Mouse (Mus musculus) hindbrain, embryonic 13.5 days (tissue): ENCODE results near the gene 1110051M20Rik. TPM values are rescaled to one million over a fixed set of nuclear protein-coding genes. Genes with fewer than 3 reads are reported as not detected.

Source experiments
- ATAC-seq: fragments of 200-750 bp; cut with Nextera tagmentation; 2 replicates; pipeline ENCODE4 v1.8.0; 2017; ENCODE audit warnings: moderate TSS enrichment; ENCODE audit not compliant: low FRiP score
- H3K27ac ChIP-seq: fragments of 300-500 bp; sonication (generic); 2 replicates; pipeline ENCODE4 v1.5.1; 2015; ENCODE audit warnings: inconsistent platforms, mild to moderate bottlenecking, moderate library complexity
- H3K27me3 ChIP-seq: fragments of 300-500 bp; sonication (generic); 2 replicates; pipeline ENCODE4 v1.6.1; 2015; ENCODE audit warnings: mild to moderate bottlenecking, inconsistent platforms
- H3K36me3 ChIP-seq: fragments of 300-500 bp; sonication (generic); 2 replicates; pipeline ENCODE4 v1.6.1; 2015; ENCODE audit warnings: mild to moderate bottlenecking, inconsistent platforms
- H3K4me1 ChIP-seq: fragments of 300-500 bp; sonication (generic); replicated peaks from 2 replicates; pipeline ENCODE4 v1.6.1; 2015; ENCODE audit warnings: inconsistent platforms
- H3K4me2 ChIP-seq: fragments of 300-500 bp; sonication (generic); 2 replicates; pipeline ENCODE4 v1.6.1; 2015; ENCODE audit warnings: inconsistent platforms, mild to moderate bottlenecking, moderate library complexity
- H3K4me3 ChIP-seq: fragments of 300-500 bp; sonication (generic); 2 replicates; pipeline ENCODE4 v1.5.1; 2015; ENCODE audit warnings: mild to moderate bottlenecking, inconsistent platforms
- H3K9ac ChIP-seq: fragments of 300-500 bp; sonication (generic); 2 replicates; pipeline ENCODE4 v1.6.1; 2015; ENCODE audit warnings: mild to moderate bottlenecking, inconsistent platforms
- H3K9me3 ChIP-seq: fragments of 300-500 bp; sonication (generic); 2 replicates; pipeline ENCODE4 v1.6.1; 2016; ENCODE audit warnings: inconsistent platforms
- WGBS: fragments of 180-500 bp; shearing (Covaris S2); methylation state at CpG from one replicate; pipeline ENCODE4 v1.1.7; 2015; 5-methylcytosine and 5-hydroxymethylcytosine counted together
- polyA plus RNA-seq: library from polyadenylated mRNA; unstranded; fragments of >200 nt; fragmentation: Nextera tagmentation; extraction: Ambion mirVana; gene quantifications from 2 replicates; pipeline ENCODE4 v1.2.1, GENCODE M21; 2015

1110051M20Rik gene
- polyA plus RNA-seq, 1 experiment from 2014 or later, result 147 TPM

GRCm38 (mm10) chr2:91437116-91437815 is 7.2 kb downstream of the 1110051M20Rik start:
- Histone ChIP-seq H3K4me2 (no peak overlapping the region), H3K36me3 (no peaks in the 10 kb centered on the region; the same call in 1 of the 2 replicates), H3K27me3 (no peaks in the 10 kb centered on the region), H3K9ac (no peak overlapping the region), H3K4me1 (peaks cover 1% of the 10 kb centered on the region; the same call in 1 of the 2 replicates), H3K4me3 (no peak overlapping the region), H3K9me3 (no peaks in the 10 kb centered on the region), H3K27ac (no peak overlapping the region)
- ATAC-seq, result no peak
- 72% methylated on average over 5 of the region's 5 CpGs for WGBS

GRCm38 (mm10) chr2:91436713-91437112 is 7.8 kb downstream of the 1110051M20Rik start:
- no peak for ATAC-seq
- Histone ChIP-seq H3K4me2 (no peak overlapping the region), H3K27me3 (no peaks in the 10 kb centered on the region), H3K9ac (no peak overlapping the region), H3K36me3 (no peaks in the 10 kb centered on the region; the same call in 1 of the 2 replicates), H3K4me3 (no peak overlapping the region), H3K4me1 (no peaks in the 10 kb centered on the region; the same call in 1 of the 2 replicates), H3K27ac (no peak overlapping the region), H3K9me3 (no peaks in the 10 kb centered on the region)
- 81% methylated on average over 8 of the region's 8 CpGs for WGBS

DNA sequence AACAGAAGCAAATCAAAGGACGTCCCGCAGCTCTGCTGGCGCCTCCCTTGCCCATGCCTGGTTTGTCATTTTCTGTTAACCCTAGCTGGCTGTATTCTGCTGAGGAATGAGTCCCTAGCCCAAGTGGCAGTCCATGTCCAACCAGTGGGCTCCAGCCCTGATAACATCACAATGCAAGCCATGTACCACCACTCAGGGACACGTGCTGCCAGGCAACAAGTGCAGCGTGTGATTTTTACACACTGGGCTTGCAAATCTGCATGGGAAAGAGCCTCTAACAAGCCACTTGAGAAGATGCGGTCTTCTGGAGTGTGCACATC is 13.9 kb downstream of the 1110051M20Rik start:
- H3K9me3 ChIP-seq, result no peaks in the 10 kb centered on the region
- H3K9ac ChIP-seq, result no peak overlapping the region
- H3K27me3 ChIP-seq, result no peaks in the 10 kb centered on the region
- H3K36me3 ChIP-seq, result no peaks in the 10 kb centered on the region
- ATAC-seq, result peak; percentile 78; the same call in 1 of the 2 replicates
- peak overlapping the region; percentile 32 for H3K4me2 ChIP-seq
- 10% methylated on average over 6 of the region's 6 CpGs for WGBS
- no peak overlapping the region for H3K4me3 ChIP-seq
- peak overlapping the region; percentile 78 for H3K27ac ChIP-seq
- H3K4me1 ChIP-seq, result peaks cover 24% of the 10 kb centered on the region

- ATAC-seq, result peak; percentile 74
- Histone ChIP-seq H3K9me3 (no peaks in the 10 kb centered on the region), H3K27me3 (no peaks in the 10 kb centered on the region), H3K9ac (no peak overlapping the region), H3K4me1 (peaks cover 24% of the 10 kb centered on the region), H3K4me3 (no peak overlapping the region), H3K27ac (peak overlapping the region; percentile 78), H3K36me3 (no peaks in the 10 kb centered on the region), H3K4me2 (peak overlapping the region; percentile 32)
- 11% methylated on average over 9 of the region's 9 CpGs for WGBS
Measured at GRCm38 (mm10) chr2:91429915-91430599, 14.4 kb downstream of the 1110051M20Rik start.

DNA sequence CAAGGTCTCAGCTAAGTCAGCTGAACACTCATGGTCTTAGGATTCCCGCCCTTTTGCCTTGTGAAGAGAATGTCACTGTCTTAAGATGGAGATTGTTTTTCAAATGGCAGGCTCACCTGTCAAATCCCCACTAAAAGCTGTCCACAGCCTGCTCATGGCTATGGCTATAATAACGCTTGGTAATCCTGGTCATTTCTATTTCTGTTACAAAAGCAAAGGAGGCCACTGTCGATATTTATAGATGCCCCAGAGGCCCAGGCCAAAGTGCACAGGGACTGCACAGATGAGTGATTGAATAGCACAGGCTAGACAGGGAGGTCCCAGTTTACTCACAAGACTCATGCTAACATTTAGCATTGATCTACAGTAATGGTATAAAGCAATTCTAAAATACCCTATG is 15.4 kb downstream of the 1110051M20Rik start:
- Histone ChIP-seq H3K4me1 (peaks cover 24% of the 10 kb centered on the region), H3K4me2 (no peak overlapping the region), H3K9ac (no peak overlapping the region), H3K27ac (peak overlapping the region; percentile 78), H3K4me3 (no peak overlapping the region), H3K27me3 (no peaks in the 10 kb centered on the region), H3K9me3 (no peaks in the 10 kb centered on the region), H3K36me3 (0 out of 2 replicates have a peak, but pooled peaks cover 1% of the 10 kb centered on the region)
- no peak for ATAC-seq
- 88% methylated on average over 3 of the region's 3 CpGs for WGBS

DNA sequence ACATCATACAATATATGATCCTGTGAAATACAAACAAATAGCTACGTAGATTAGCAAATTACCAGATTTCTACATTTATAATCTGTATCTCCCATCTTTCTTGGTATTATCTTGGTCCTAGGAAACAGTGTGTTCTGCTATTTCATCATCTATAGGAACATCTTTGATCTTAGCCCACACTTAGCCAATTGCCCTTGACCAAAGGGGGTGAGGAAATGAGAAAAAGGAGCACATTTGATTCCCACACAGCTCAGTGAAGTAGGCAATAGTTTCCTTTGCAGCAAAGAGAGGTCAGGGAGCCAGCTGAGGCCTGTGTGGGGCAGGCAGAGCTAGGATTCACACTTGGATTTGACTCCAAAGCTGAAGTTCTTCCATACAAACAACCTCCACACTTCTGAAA is 18.2 kb downstream of the 1110051M20Rik start:
- Histone ChIP-seq H3K4me2 (no peak overlapping the region), H3K9me3 (no peaks in the 10 kb centered on the region; the same call in 1 of the 2 replicates), H3K4me3 (no peak overlapping the region), H3K27me3 (no peaks in the 10 kb centered on the region), H3K36me3 (peaks cover 10% of the 10 kb centered on the region), H3K9ac (no peak overlapping the region), H3K4me1 (peaks cover 22% of the 10 kb centered on the region), H3K27ac (no peak overlapping the region)
- 89% methylated on average over 1 of the region's 1 CpGs for WGBS
- no peak for ATAC-seq

- 88% methylated on average over 7 of the region's 7 CpGs for WGBS
- ATAC-seq, result no peak
- H3K4me1 ChIP-seq, result peaks cover 3% of the 10 kb centered on the region
- peaks cover 28% of the 10 kb centered on the region for H3K36me3 ChIP-seq
- H3K27ac ChIP-seq, result no peak overlapping the region
- no peaks in the 10 kb centered on the region for H3K27me3 ChIP-seq
- H3K4me3 ChIP-seq, result no peak overlapping the region
- no peak overlapping the region for H3K4me2 ChIP-seq
- H3K9ac ChIP-seq, result no peak overlapping the region
- no peaks in the 10 kb centered on the region; the same call in 1 of the 2 replicates for H3K9me3 ChIP-seq
Measured at GRCm38 (mm10) chr2:91424061-91424720, 20.3 kb downstream of the 1110051M20Rik start.

- Histone ChIP-seq H3K27ac (no peak overlapping the region), H3K4me3 (no peak overlapping the region), H3K9ac (no peak overlapping the region), H3K4me1 (no peaks in the 10 kb centered on the region), H3K4me2 (no peak overlapping the region), H3K36me3 (peaks cover 28% of the 10 kb centered on the region), H3K27me3 (no peaks in the 10 kb centered on the region), H3K9me3 (no peaks in the 10 kb centered on the region; the same call in 1 of the 2 replicates)
- no peak for ATAC-seq
- WGBS, result 75% methylated on average over 5 of the region's 5 CpGs
Measured at GRCm38 (mm10) chr2:91421641-91422040, 22.9 kb downstream of the 1110051M20Rik start.

DNA sequence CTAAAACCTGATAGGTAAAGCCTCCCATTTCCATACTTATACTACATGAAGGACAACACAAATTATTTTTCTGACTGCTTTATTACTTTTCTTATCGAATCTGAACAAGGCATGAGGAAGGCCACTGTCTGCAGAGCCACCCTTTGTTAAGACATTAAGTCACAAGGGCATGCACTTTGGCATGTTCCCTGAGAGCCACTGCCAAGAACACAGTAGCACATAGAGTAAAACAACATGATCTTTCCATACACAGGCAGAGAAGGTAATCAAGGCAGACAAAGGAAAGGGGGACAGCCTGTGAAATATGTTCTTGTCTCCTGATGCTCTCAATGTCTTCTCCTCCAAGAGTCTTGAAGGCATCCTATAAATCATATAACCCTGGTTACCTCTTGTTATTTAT is 30.7 kb downstream of the 1110051M20Rik start:
- H3K36me3 ChIP-seq, result no peaks in the 10 kb centered on the region
- H3K27ac ChIP-seq, result no peak overlapping the region
- H3K27me3 ChIP-seq, result no peaks in the 10 kb centered on the region
- H3K4me3 ChIP-seq, result no peak overlapping the region
- no peak overlapping the region for H3K9ac ChIP-seq
- no peak overlapping the region for H3K4me2 ChIP-seq
- H3K4me1 ChIP-seq, result 0 out of 2 replicates have a peak, but pooled peaks cover 4% of the 10 kb centered on the region
- WGBS, result 78% methylated on average over 1 of the region's 1 CpGs
- H3K9me3 ChIP-seq, result no peaks in the 10 kb centered on the region
- no peak for ATAC-seq

GRCm38 (mm10) chr2:91412361-91412760 is 32.1 kb downstream of the 1110051M20Rik start:
- WGBS, result 62% methylated on average over 5 of the region's 5 CpGs

GRCm38 (mm10) chr2:91411473-91411872 is 33.0 kb downstream of the 1110051M20Rik start:
- H3K9ac ChIP-seq, result no peak overlapping the region
- WGBS, result 66% methylated on average over 2 of the region's 2 CpGs

More at GRCm38 (mm10) chr2:91412361-91412760, 32.1 kb downstream of the 1110051M20Rik start:
- H3K4me2 ChIP-seq, result no peak overlapping the region
- H3K27ac ChIP-seq, result no peak overlapping the region
- no peak overlapping the region for H3K9ac ChIP-seq
- H3K9me3 ChIP-seq, result no peaks in the 10 kb centered on the region
- no peaks in the 10 kb centered on the region for H3K36me3 ChIP-seq
- no peaks in the 10 kb centered on the region for H3K27me3 ChIP-seq
- no peak overlapping the region for H3K4me3 ChIP-seq
- no peak for ATAC-seq
- H3K4me1 ChIP-seq, result 0 out of 2 replicates have a peak, but pooled peaks cover 4% of the 10 kb centered on the region

DNA sequence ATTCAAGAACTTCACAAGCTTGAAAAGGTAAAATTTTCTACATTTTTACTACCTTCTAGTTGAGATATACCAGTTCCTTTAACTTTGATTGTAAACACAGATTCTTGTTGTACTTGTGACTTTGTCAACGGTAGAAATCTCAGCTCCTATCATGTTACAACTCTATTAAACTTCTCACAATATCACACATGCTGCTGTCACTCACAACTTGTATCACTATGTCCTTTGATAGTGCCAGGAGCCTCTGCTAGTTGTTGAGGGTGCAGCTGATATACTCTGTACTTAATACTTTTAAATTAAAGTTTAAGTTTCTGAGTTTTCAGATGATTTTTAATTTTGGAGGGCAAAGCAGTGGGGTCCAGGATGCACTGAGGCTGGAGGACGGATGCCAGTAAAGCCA is 36.5 kb downstream of the 1110051M20Rik start:
- no peaks in the 10 kb centered on the region for H3K9me3 ChIP-seq
- WGBS, result 88% methylated on average over 2 of the region's 2 CpGs
- H3K36me3 ChIP-seq, result no peaks in the 10 kb centered on the region
- no peaks in the 10 kb centered on the region for H3K27me3 ChIP-seq
- H3K27ac ChIP-seq, result no peak overlapping the region
- no peak overlapping the region for H3K4me2 ChIP-seq
- no peak overlapping the region for H3K4me3 ChIP-seq
- ATAC-seq, result no peak
- 0 out of 2 replicates have a peak, but pooled peaks cover 4% of the 10 kb centered on the region for H3K4me1 ChIP-seq
- no peak overlapping the region for H3K9ac ChIP-seq

More at GRCm38 (mm10) chr2:91411473-91411872, 33.0 kb downstream of the 1110051M20Rik start:
- H3K4me2 ChIP-seq, result no peak overlapping the region
- no peaks in the 10 kb centered on the region for H3K27me3 ChIP-seq
- no peak for ATAC-seq
- H3K9me3 ChIP-seq, result no peaks in the 10 kb centered on the region
- H3K36me3 ChIP-seq, result no peaks in the 10 kb centered on the region
- H3K27ac ChIP-seq, result no peak overlapping the region
- H3K4me1 ChIP-seq, result 0 out of 2 replicates have a peak, but pooled peaks cover 4% of the 10 kb centered on the region
- H3K4me3 ChIP-seq, result no peak overlapping the region
